Mouse (Mus musculus) E14TG2a.4 (cell line): ENCODE results near the gene Spic.

Source experiments
- CTCF ChIP-seq: conservative IDR thresholded peaks from 2 replicates; pipeline ENCODE4 v1.5.1; 2014; ENCODE audit warnings: low read length
- POU5F1 ChIP-seq: IDR thresholded peaks from 2 replicates; pipeline ENCODE4 v1.6.1; 2014; ENCODE audit warnings: low read length, borderline replicate concordance

DNA sequence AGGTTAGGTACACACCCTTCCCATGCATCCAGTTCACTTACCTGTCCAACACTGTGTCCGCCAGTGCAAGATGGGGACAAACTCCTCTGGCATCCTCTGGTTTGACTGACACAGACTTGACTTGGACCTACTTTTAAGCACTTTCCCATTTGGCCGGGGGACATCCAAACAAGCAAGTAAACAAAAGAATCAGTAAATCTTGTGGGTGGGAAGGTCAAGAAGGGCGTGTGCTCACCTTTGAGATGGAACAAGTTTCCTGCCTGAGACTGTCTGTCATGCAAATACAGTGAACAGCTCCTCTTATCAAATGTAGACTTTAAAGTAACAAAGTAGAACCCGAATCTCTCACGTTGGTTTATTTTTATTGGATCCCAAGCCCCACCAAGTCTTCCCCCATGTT is at the start of gene Spic:
- TF ChIP-seq CTCF (no peak), POU5F1 (peak; percentile 66; the same call in 1 of the 2 replicates)
